Mouse (Mus musculus): ENCODE data around the gene Kcnj11. TPM values are rescaled to one million over a fixed set of nuclear protein-coding genes. Genes with fewer than 3 reads are reported as not detected.

Gene Kcnj11
- total and polyA plus RNA-seq, 3 experiments, result not detected

GRCm38 (mm10) chr7:46063296-46063695 is 37.3 kb downstream of the Kcnj11 start:
- Histone ChIP-seq H3K36me3 (ENCODE audit: control insufficient read depth in 1 of 2, insufficient read depth in 2 of 2, low read length in 2 of 2) (peaks cover 0 to 20% of the 10 kb centered on the region in 2 experiments; a peak in 2 of 4 replicates), H3K4me1 (ENCODE audit: control insufficient read depth in 1 of 2, insufficient read depth in 2 of 2, low read length in 2 of 2) (no peaks in the 10 kb centered on the region), H3K9me3 (replicated peaks; ENCODE audit: insufficient read depth, low read length) (no peaks in the 10 kb centered on the region), H3K79me2 (ENCODE audit: control insufficient read depth, insufficient read depth, low read length, poor library complexity) (no peaks in the 10 kb centered on the region), H3K9ac (ENCODE audit: control insufficient read depth, low read depth, low read length, poor library complexity, severe bottlenecking) (no peak overlapping the region), H3K27me3 (ENCODE audit: control insufficient read depth in 1 of 2, insufficient read depth in 2 of 2, low read length in 2 of 2) (no peaks in the 10 kb centered on the region), H3K27ac (ENCODE audit: control insufficient read depth, low read depth, low read length) (no peak overlapping the region), H3K4me3 (ENCODE audit: control insufficient read depth in 1 of 2, insufficient read depth in 1 of 2, low read depth in 2 of 2, low read length in 2 of 2) (no peak overlapping the region)
- TF ChIP-seq NRF1 (IDR thresholded peaks at IDR 0.05; ENCODE audit: insufficient read depth, low read depth, low read length, poor library complexity, severe bottlenecking) (no peak), RAD21 (IDR thresholded peaks at IDR 0.05; ENCODE audit: low read depth, low read length) (no peak), NELFE (IDR thresholded peaks at IDR 0.05; ENCODE audit: low read depth, low read length) (no peak), BHLHE40 (IDR thresholded peaks at IDR 0.05; ENCODE audit: borderline replicate concordance, low read depth, low read length) (no peak), MYB (IDR thresholded peaks at IDR 0.05; ENCODE audit: low read depth, low read length) (no peak), SMC3 (IDR thresholded peaks at IDR 0.05; ENCODE audit: low read depth, low read length) (no peak), TBP (IDR thresholded peaks at IDR 0.05; ENCODE audit: low read depth, low read length) (no peak), TCF12 (IDR thresholded peaks at IDR 0.05; ENCODE audit: low read depth, low read length) (no peak), POLR2AphosphoS2 (IDR thresholded peaks at IDR 0.05; ENCODE audit: low read length) (no peak), MEF2A (IDR thresholded peaks at IDR 0.05; ENCODE audit: extremely low read depth, insufficient replicate concordance, low read depth, low read length, poor library complexity, severe bottlenecking) (no peak), MAX (IDR thresholded peaks at IDR 0.05; ENCODE audit: low read length) (no peak), USF1 (IDR thresholded peaks at IDR 0.05; ENCODE audit: low read depth, low read length) (no peak), KAT2A (conservative IDR thresholded peaks at IDR 0.05; ENCODE audit: low read depth, low read length) (no peak), ZKSCAN1 (IDR thresholded peaks at IDR 0.05; ENCODE audit: low read depth, low read length) (no peak), CTCF (IDR thresholded peaks at IDR 0.05 in 2 of 3, conservative IDR thresholded peaks at IDR 0.05 in 1 of 3; ENCODE audit: control insufficient read depth in 1 of 3, insufficient read depth in 1 of 3, low read depth in 2 of 3, low read length in 3 of 3, poor library complexity in 1 of 3, severe bottlenecking in 1 of 3) (no peak)
- no peak for DNase-seq (ENCODE audit: low read depth, low spot score)

DNA sequence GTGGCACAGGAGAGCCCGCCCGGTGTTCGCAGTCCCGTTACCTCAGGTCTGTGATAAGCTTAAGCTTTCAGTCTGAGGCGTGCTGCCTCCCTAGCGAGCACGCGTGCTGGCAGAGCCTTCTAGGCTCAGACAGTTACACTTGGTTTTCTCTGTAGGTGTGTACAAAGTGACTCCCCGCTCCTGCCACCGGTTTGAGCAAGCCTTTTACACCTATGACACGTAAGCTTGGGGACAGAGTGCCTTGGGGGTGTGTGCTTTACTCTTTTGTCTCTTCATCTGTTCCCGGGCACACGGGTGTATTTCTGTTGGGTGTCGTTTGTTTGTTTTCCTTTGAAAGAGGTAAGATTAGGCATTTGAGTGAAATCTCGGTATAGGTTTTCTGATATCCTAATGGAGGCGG is 39.0 kb downstream of the Kcnj11 start:
- H3K79me2 ChIP-seq (ENCODE audit: control insufficient read depth, insufficient read depth, low read length, poor library complexity), result no peaks in the 10 kb centered on the region
- no peaks in the 10 kb centered on the region for H3K27me3 ChIP-seq (ENCODE audit: control insufficient read depth in 1 of 2, insufficient read depth in 2 of 2, low read length in 2 of 2)
- TF ChIP-seq ZMIZ1 (IDR thresholded peaks at IDR 0.05; ENCODE audit: low read depth, low read length) (no peak), KAT2A (conservative IDR thresholded peaks at IDR 0.05; ENCODE audit: low read depth, low read length) (no peak), TAL1 (IDR thresholded peaks at IDR 0.05; ENCODE audit: low read length) (no peak), TBP (IDR thresholded peaks at IDR 0.05; ENCODE audit: low read depth, low read length) (no peak), USF1 (IDR thresholded peaks at IDR 0.05; ENCODE audit: low read depth, low read length) (no peak), USF2 (IDR thresholded peaks at IDR 0.05; ENCODE audit: borderline replicate concordance in 1 of 2, insufficient read depth in 1 of 2, low read depth in 1 of 2, low read length in 2 of 2) (no peak), NRF1 (IDR thresholded peaks at IDR 0.05; ENCODE audit: insufficient read depth, low read depth, low read length, poor library complexity, severe bottlenecking) (no peak)
- H3K4me1 ChIP-seq (ENCODE audit: control insufficient read depth in 1 of 2, insufficient read depth in 2 of 2, low read length in 2 of 2), result no peaks in the 10 kb centered on the region
- H3K4me3 ChIP-seq (ENCODE audit: control insufficient read depth in 1 of 2, insufficient read depth in 1 of 2, low read depth in 2 of 2, low read length in 2 of 2), result no peak overlapping the region
- no peak overlapping the region for H3K9ac ChIP-seq (ENCODE audit: control insufficient read depth, low read depth, low read length, poor library complexity, severe bottlenecking)
- H3K9me3 ChIP-seq (replicated peaks; ENCODE audit: insufficient read depth, low read length), result no peaks in the 10 kb centered on the region
- no peak for DNase-seq (ENCODE audit: low read depth, low spot score)
- H3K27ac ChIP-seq (ENCODE audit: control insufficient read depth, low read depth, low read length), result no peak overlapping the region
- H3K36me3 ChIP-seq (ENCODE audit: control insufficient read depth in 1 of 2, insufficient read depth in 2 of 2, low read length in 2 of 2), result peaks cover 0 to 16% of the 10 kb centered on the region in 2 experiments; a peak in 2 of 4 replicates

Data from MEL (cell line).